Mouse (Mus musculus) hindbrain, embryonic 13.5 days (tissue): Measurements from ENCODE around the gene Tat. TPM values are rescaled to one million over a fixed set of nuclear protein-coding genes. Genes with fewer than 3 reads are reported as not detected.
"Not testable (repeated sequence)": the region's sequence is repeated elsewhere in the genome, so short reads cannot be mapped to it uniquely, and the experiment has no call there.

ENCODE experiments used
- ATAC-seq: fragments of 200-750 bp; cut with Nextera tagmentation; 2 replicates; pipeline ENCODE4 v1.8.0; 2017; ENCODE audit warnings: moderate TSS enrichment; ENCODE audit not compliant: low FRiP score
- H3K27ac ChIP-seq: fragments of 300-500 bp; sonication (generic); 2 replicates; pipeline ENCODE4 v1.5.1; 2015; ENCODE audit warnings: inconsistent platforms, mild to moderate bottlenecking, moderate library complexity
- H3K27me3 ChIP-seq: fragments of 300-500 bp; sonication (generic); 2 replicates; pipeline ENCODE4 v1.6.1; 2015; ENCODE audit warnings: mild to moderate bottlenecking, inconsistent platforms
- H3K36me3 ChIP-seq: fragments of 300-500 bp; sonication (generic); 2 replicates; pipeline ENCODE4 v1.6.1; 2015; ENCODE audit warnings: mild to moderate bottlenecking, inconsistent platforms
- H3K4me1 ChIP-seq: fragments of 300-500 bp; sonication (generic); replicated peaks from 2 replicates; pipeline ENCODE4 v1.6.1; 2015; ENCODE audit warnings: inconsistent platforms
- H3K4me2 ChIP-seq: fragments of 300-500 bp; sonication (generic); 2 replicates; pipeline ENCODE4 v1.6.1; 2015; ENCODE audit warnings: inconsistent platforms, mild to moderate bottlenecking, moderate library complexity
- H3K4me3 ChIP-seq: fragments of 300-500 bp; sonication (generic); 2 replicates; pipeline ENCODE4 v1.5.1; 2015; ENCODE audit warnings: mild to moderate bottlenecking, inconsistent platforms
- H3K9ac ChIP-seq: fragments of 300-500 bp; sonication (generic); 2 replicates; pipeline ENCODE4 v1.6.1; 2015; ENCODE audit warnings: mild to moderate bottlenecking, inconsistent platforms
- H3K9me3 ChIP-seq: fragments of 300-500 bp; sonication (generic); 2 replicates; pipeline ENCODE4 v1.6.1; 2016; ENCODE audit warnings: inconsistent platforms
- WGBS: fragments of 180-500 bp; shearing (Covaris S2); methylation state at CpG from one replicate; pipeline ENCODE4 v1.1.7; 2015; 5-methylcytosine and 5-hydroxymethylcytosine counted together
- polyA plus RNA-seq: library from polyadenylated mRNA; unstranded; fragments of >200 nt; fragmentation: Nextera tagmentation; extraction: Ambion mirVana; gene quantifications from 2 replicates; pipeline ENCODE4 v1.2.1, GENCODE M21; 2015

Gene Tat
- polyA plus RNA-seq, 1 experiment from 2014 or later, result not detected

- WGBS, result 33% methylated on average over 5 of the region's 5 CpGs
- no peaks in the 10 kb centered on the region for H3K9me3 ChIP-seq
- H3K27ac ChIP-seq, result no peak overlapping the region
Measured at GRCm38 (mm10) chr8:110010868-110011267, 20.6 kb downstream of the Tat start.

DNA sequence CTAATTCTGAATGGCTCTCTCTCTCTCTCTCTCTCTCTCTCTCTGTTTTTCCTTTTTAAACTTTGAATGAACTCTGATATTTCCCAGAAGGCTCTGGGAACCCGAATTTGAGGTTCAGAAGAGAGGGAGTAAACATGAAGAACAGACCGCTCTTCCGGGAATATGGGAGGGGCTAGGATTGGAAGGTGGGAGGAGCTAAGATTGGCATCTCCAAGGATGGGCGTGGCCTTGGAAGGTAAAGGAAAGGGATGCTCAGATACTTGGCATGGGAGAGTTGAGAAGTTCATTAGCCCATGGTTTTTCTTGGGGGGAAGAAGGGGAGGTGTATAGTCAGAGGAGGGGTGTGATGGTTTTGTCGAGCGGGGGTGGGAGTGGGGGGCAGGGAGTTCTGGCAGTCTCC lies 31.8 kb downstream of the Tat start:
- Histone ChIP-seq H3K27me3 (no peaks in the 10 kb centered on the region), H3K36me3 (no peaks in the 10 kb centered on the region), H3K27ac (no peak overlapping the region), H3K4me3 (no peak overlapping the region), H3K4me1 (no peaks in the 10 kb centered on the region), H3K9me3 (no peaks in the 10 kb centered on the region), H3K9ac (no peak overlapping the region), H3K4me2 (no peak overlapping the region)
- ATAC-seq, result no peak
- WGBS, result 70% methylated on average over 6 of the region's 6 CpGs

More at GRCm38 (mm10) chr8:110010868-110011267, 20.6 kb downstream of the Tat start:
- H3K9ac ChIP-seq, result no peak overlapping the region
- no peak for ATAC-seq
- H3K4me2 ChIP-seq, result no peak overlapping the region
- H3K4me3 ChIP-seq, result no peak overlapping the region
- peaks cover 10% of the 10 kb centered on the region for H3K4me1 ChIP-seq
- H3K36me3 ChIP-seq, result no peaks in the 10 kb centered on the region
- H3K27me3 ChIP-seq, result peaks cover 2% of the 10 kb centered on the region; the same call in 1 of the 2 replicates

DNA sequence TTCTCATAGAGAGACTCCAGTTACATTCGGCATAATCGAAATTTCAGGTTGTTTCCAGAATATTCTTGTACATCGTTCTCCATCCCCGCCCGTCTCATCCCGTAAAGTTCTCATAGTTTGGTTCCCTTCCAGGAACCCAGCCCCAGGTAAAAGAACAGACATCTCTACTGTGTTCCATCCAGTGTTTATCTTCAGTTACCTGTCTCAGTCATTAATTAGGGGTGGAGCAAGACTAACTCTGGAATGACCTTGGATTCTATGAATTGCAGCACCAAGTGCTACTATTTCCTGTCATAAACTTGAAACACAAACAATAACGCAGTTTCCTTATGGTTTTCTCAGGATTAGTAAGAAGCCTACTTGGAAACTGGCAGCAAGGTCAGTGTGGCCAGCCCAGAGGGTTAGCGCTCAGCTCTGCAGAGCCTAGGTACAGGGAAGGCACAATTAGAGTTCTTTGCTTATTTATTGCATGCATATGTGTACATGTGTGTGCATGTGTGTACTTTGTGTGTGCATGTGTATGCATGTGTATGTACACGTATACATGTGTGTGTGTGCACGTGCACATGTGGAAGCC lies 32.6 kb downstream of the Tat start:
- H3K27ac ChIP-seq, result no peak overlapping the region
- no peaks in the 10 kb centered on the region for H3K36me3 ChIP-seq
- 95% methylated on average over 10 of the region's 10 CpGs for WGBS
- H3K9me3 ChIP-seq, result no peaks in the 10 kb centered on the region
- no peak overlapping the region for H3K4me2 ChIP-seq
- no peak overlapping the region for H3K4me3 ChIP-seq
- H3K27me3 ChIP-seq, result no peaks in the 10 kb centered on the region
- no peak overlapping the region for H3K9ac ChIP-seq
- ATAC-seq, result no peak
- no peaks in the 10 kb centered on the region for H3K4me1 ChIP-seq

- not testable (repeated sequence) for ATAC-seq, H3K4me3 ChIP-seq, H3K27ac ChIP-seq, H3K9ac ChIP-seq, H3K27me3 ChIP-seq, H3K4me1 ChIP-seq, H3K9me3 ChIP-seq, H3K36me3 ChIP-seq, H3K4me2 ChIP-seq
- WGBS, result 32% methylated on average over 8 of the region's 8 CpGs
Measured at GRCm38 (mm10) chr8:110033771-110034170, 43.5 kb downstream of the Tat start.

GRCm38 (mm10) chr8:110034331-110034730 lies 44.1 kb downstream of the Tat start:
- Histone ChIP-seq H3K4me1 (peaks cover 6% of the 10 kb centered on the region), H3K27me3 (no peaks in the 10 kb centered on the region), H3K9ac (no peak overlapping the region), H3K36me3 (no peaks in the 10 kb centered on the region), H3K4me2 (no peak overlapping the region), H3K27ac (no peak overlapping the region), H3K9me3 (no peaks in the 10 kb centered on the region), H3K4me3 (no peak overlapping the region)
- WGBS, result 50% methylated on average over 4 of the region's 4 CpGs
- ATAC-seq, result no peak

DNA sequence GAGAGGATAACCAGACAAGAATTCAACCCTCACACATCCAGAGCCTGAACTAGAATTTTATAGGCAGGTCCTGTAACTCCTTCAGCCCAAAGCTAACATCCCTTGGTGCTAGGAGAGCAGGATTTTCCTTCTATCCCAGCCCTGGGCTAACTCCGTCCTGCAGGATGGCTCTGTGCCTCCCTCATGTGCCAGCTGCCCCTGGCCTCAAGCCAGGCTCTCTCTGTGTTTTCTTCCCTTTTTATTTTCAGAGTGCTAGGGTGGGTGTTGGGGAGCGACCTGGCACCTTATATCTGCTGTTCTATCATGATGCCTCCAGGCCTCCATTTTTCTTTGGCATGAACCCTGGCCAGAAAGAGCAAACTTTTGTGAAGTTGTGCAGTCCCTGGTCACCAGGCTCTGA lies 45.9 kb downstream of the Tat start:
- Histone ChIP-seq H3K27ac (no peak overlapping the region), H3K4me3 (no peak overlapping the region), H3K9me3 (no peaks in the 10 kb centered on the region), H3K9ac (no peak overlapping the region), H3K36me3 (no peaks in the 10 kb centered on the region), H3K27me3 (no peaks in the 10 kb centered on the region), H3K4me2 (no peak overlapping the region), H3K4me1 (peaks cover 6% of the 10 kb centered on the region)
- no peak for ATAC-seq
- WGBS, result 70% methylated on average over 2 of the region's 2 CpGs

DNA sequence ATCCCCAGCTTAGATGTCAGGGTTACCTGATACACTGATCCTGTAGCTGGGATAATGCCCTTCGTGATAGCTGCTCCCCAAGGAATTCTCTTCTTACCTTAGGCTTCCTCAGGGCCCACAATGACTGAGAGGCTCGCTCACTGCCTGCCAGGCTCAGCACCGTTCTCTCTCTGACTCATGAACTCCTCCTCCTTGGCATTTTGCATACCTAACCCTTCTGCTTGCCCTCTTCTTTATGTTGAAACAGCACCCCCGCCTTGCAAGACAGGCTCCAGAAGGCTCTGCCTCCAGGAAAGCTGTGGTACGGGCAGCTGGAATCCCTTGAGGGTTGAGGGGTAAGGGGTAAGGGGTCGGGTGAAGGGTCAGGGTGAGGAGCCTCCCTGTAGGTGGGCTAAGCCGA lies 49.0 kb downstream of the Tat start:
- H3K36me3 ChIP-seq, result no peaks in the 10 kb centered on the region
- H3K4me3 ChIP-seq, result no peak overlapping the region
- no peaks in the 10 kb centered on the region for H3K27me3 ChIP-seq
- no peaks in the 10 kb centered on the region for H3K9me3 ChIP-seq
- 0 out of 2 replicates have a peak, but pooled peaks cover under 1% of the 10 kb centered on the region for H3K4me1 ChIP-seq
- H3K27ac ChIP-seq, result no peak overlapping the region
- no peak overlapping the region for H3K9ac ChIP-seq
- no peak overlapping the region for H3K4me2 ChIP-seq
- WGBS, result 44% methylated on average over 7 of the region's 7 CpGs
- no peak for ATAC-seq

- no peaks in the 10 kb centered on the region for H3K9me3 ChIP-seq
- H3K27ac ChIP-seq, result no peak within 1 kb of the TSS
- no peak within 1 kb of the TSS for H3K9ac ChIP-seq
- H3K4me1 ChIP-seq, result no peaks in the 10 kb centered on the region
- H3K4me2 ChIP-seq, result no peak within 1 kb of the TSS
- H3K27me3 ChIP-seq, result no peaks in the 10 kb centered on the region
- H3K36me3 ChIP-seq, result no peaks in the 10 kb centered on the region
- ATAC-seq, result no peak
- no peak within 1 kb of the TSS for H3K4me3 ChIP-seq
- 85% methylated on average over 5 of the region's 5 CpGs for WGBS
Measured at GRCm38 (mm10) chr8:110039659-110040058, 49.4 kb downstream of the Tat start, which contains the start of gene Chst4. Gene Chst4 (minus strand): TSS chr8:110039740.

- Histone ChIP-seq H3K4me1 (no peaks in the 10 kb centered on the region), H3K36me3 (no peaks in the 10 kb centered on the region), H3K4me3 (no peak overlapping the region), H3K27ac (no peak overlapping the region), H3K9me3 (no peaks in the 10 kb centered on the region), H3K4me2 (no peak overlapping the region), H3K9ac (no peak overlapping the region), H3K27me3 (no peaks in the 10 kb centered on the region)
- WGBS, result 87% methylated on average over 4 of the region's 4 CpGs
- no peak for ATAC-seq
Measured at GRCm38 (mm10) chr8:110040509-110040908, 50.3 kb downstream of the Tat start.

Other genes with a start within 250 kb of the Tat start
- gene Ap1g1, start 211.9 kb upstream of the Tat start, polyA plus RNA-seq, result 49.7 and 51.4 TPM in 2 replicates
- gene Phlpp2, start 121.9 kb upstream of the Tat start, polyA plus RNA-seq, result 3.8 and 4.1 TPM in 2 replicates
- 1.2 and 2.0 TPM in 2 replicates for gene Marveld3, start 28.2 kb upstream of the Tat start, polyA plus RNA-seq
- not detected in 2 replicates for gene Chst4, start 49.3 kb downstream of the Tat start, polyA plus RNA-seq
- gene Zfp612, start 89.3 kb downstream of the Tat start, polyA plus RNA-seq, result 18.3 TPM in 2 replicates
- not detected in 2 replicates for gene Gm21964, start 110.8 kb downstream of the Tat start, polyA plus RNA-seq
- gene Gm17720, start 112.3 kb downstream of the Tat start, polyA plus RNA-seq, result not detected in 2 replicates
- gene Calb2, start 177.8 kb downstream of the Tat start, polyA plus RNA-seq, result 53.3 and 69.2 TPM in 2 replicates
- gene Cmtr2, start 225.2 kb downstream of the Tat start, polyA plus RNA-seq, result 10.9 and 12.0 TPM in 2 replicates